Mouse (Mus musculus) forebrain, embryonic 12.5 days (tissue): ENCODE measurements around the gene Arpp21. TPM values are rescaled to one million over a fixed set of nuclear protein-coding genes. Genes with fewer than 3 reads are reported as not detected.

Source experiments
- ATAC-seq: fragments of 200-750 bp; cut with Nextera tagmentation; 2 replicates; pipeline ENCODE4 v1.8.0; 2017; ENCODE audit warnings: moderate TSS enrichment; ENCODE audit not compliant: low FRiP score
- H3K27ac ChIP-seq: fragments of 300-500 bp; sonication (generic); 2 replicates; pipeline ENCODE4 v1.5.1; 2016; ENCODE audit warnings: mild to moderate bottlenecking
- H3K27me3 ChIP-seq: fragments of 300-500 bp; sonication (generic); 2 replicates; pipeline ENCODE4 v1.6.1; 2016; ENCODE audit warnings: mild to moderate bottlenecking
- H3K36me3 ChIP-seq: fragments of 300-500 bp; sonication (generic); replicated peaks from 2 replicates; pipeline ENCODE4 v1.6.1; 2016; ENCODE audit warnings: mild to moderate bottlenecking
- H3K4me1 ChIP-seq: fragments of 300-500 bp; sonication (generic); 2 replicates; pipeline ENCODE4 v1.6.1; 2016
- H3K4me2 ChIP-seq: fragments of 300-500 bp; sonication (generic); 2 replicates; pipeline ENCODE4 v1.6.1; 2016; ENCODE audit warnings: mild to moderate bottlenecking, moderate library complexity
- H3K4me3 ChIP-seq: fragments of 300-500 bp; sonication (generic); replicated peaks from 2 replicates; pipeline ENCODE4 v1.5.1; 2016; ENCODE audit warnings: mild to moderate bottlenecking
- H3K9ac ChIP-seq: fragments of 300-500 bp; sonication (generic); 2 replicates; pipeline ENCODE4 v1.6.1; 2016; ENCODE audit warnings: mild to moderate bottlenecking
- H3K9me3 ChIP-seq: fragments of 300-500 bp; sonication (generic); 2 replicates; pipeline ENCODE4 v1.6.1; 2016
- WGBS: fragments of 180-500 bp; shearing (Covaris S2); methylation state at CpG from one replicate; pipeline ENCODE4 v1.1.7; 2016; 5-methylcytosine and 5-hydroxymethylcytosine counted together
- polyA plus RNA-seq: library from polyadenylated mRNA; unstranded; fragments of >200 nt; fragmentation: Nextera tagmentation; extraction: Ambion mirVana; gene quantifications from 2 replicates; pipeline ENCODE4 v1.2.1, GENCODE M21; 2016

Arpp21 gene
- 8.3 and 10.4 TPM in 2 replicates for polyA plus RNA-seq

- H3K4me3 ChIP-seq, result peak within 1 kb of the TSS; percentile 57
- H3K27me3 ChIP-seq, result peaks cover 60% of the 10 kb centered on the region
- H3K4me1 ChIP-seq, result peaks cover 16% of the 10 kb centered on the region
- no peaks in the 10 kb centered on the region for H3K36me3 ChIP-seq
- H3K27ac ChIP-seq, result peak within 1 kb of the TSS; percentile 69
- peak; percentile 75 for ATAC-seq
- peak within 1 kb of the TSS; percentile 95 for H3K4me2 ChIP-seq
- H3K9ac ChIP-seq, result peak within 1 kb of the TSS; percentile 71
- no peaks in the 10 kb centered on the region for H3K9me3 ChIP-seq
- WGBS, result 14% methylated on average over 16 of the region's 16 CpGs
Measured at GRCm38 (mm10) chr9:112235696-112236397, at the start of gene Arpp21. Gene Arpp21 (minus strand): TSS chr9:112235938.

GRCm38 (mm10) chr9:112272426-112272969 lies 36.8 kb upstream of the Arpp21 start:
- Histone ChIP-seq H3K36me3 (no peaks in the 10 kb centered on the region), H3K27ac (no peak overlapping the region), H3K27me3 (no peaks in the 10 kb centered on the region), H3K4me3 (no peak overlapping the region), H3K4me2 (no peak overlapping the region), H3K9me3 (no peaks in the 10 kb centered on the region), H3K9ac (no peak overlapping the region), H3K4me1 (no peaks in the 10 kb centered on the region)
- ATAC-seq, result no peak
- 80% methylated on average over 8 of the region's 8 CpGs for WGBS

GRCm38 (mm10) chr9:112264982-112265641 lies 29.4 kb upstream of the Arpp21 start:
- no peak for ATAC-seq
- Histone ChIP-seq H3K36me3 (no peaks in the 10 kb centered on the region), H3K4me1 (no peaks in the 10 kb centered on the region), H3K9me3 (no peaks in the 10 kb centered on the region), H3K4me2 (no peak overlapping the region), H3K27ac (no peak overlapping the region), H3K4me3 (no peak overlapping the region), H3K27me3 (no peaks in the 10 kb centered on the region), H3K9ac (no peak overlapping the region)
- 35% methylated on average over 4 of the region's 4 CpGs for WGBS

GRCm38 (mm10) chr9:112261986-112262901 lies 26.5 kb upstream of the Arpp21 start:
- H3K36me3 ChIP-seq, result no peaks in the 10 kb centered on the region
- H3K27me3 ChIP-seq, result no peaks in the 10 kb centered on the region
- no peak overlapping the region for H3K9ac ChIP-seq
- no peak for ATAC-seq
- 81% methylated on average over 16 of the region's 16 CpGs for WGBS
- no peak overlapping the region for H3K4me2 ChIP-seq
- no peaks in the 10 kb centered on the region for H3K9me3 ChIP-seq
- no peaks in the 10 kb centered on the region for H3K4me1 ChIP-seq
- H3K27ac ChIP-seq, result no peak overlapping the region
- H3K4me3 ChIP-seq, result no peak overlapping the region

- no peak for ATAC-seq
- 59% methylated on average over 2 of the region's 2 CpGs for WGBS
- H3K27ac ChIP-seq, result no peak overlapping the region
- no peaks in the 10 kb centered on the region for H3K9me3 ChIP-seq
- H3K4me2 ChIP-seq, result no peak overlapping the region
- no peak overlapping the region for H3K4me3 ChIP-seq
- no peak overlapping the region for H3K9ac ChIP-seq
- no peaks in the 10 kb centered on the region for H3K36me3 ChIP-seq
- no peaks in the 10 kb centered on the region for H3K4me1 ChIP-seq
- H3K27me3 ChIP-seq, result no peaks in the 10 kb centered on the region
Measured at GRCm38 (mm10) chr9:112261556-112261955, 25.8 kb upstream of the Arpp21 start.

- no peak overlapping the region for H3K9ac ChIP-seq
- 75% methylated on average over 2 of the region's 2 CpGs for WGBS
Measured at GRCm38 (mm10) chr9:112260696-112261095, 25.0 kb upstream of the Arpp21 start.

GRCm38 (mm10) chr9:112258560-112258959 lies 22.8 kb upstream of the Arpp21 start:
- H3K9me3 ChIP-seq, result no peaks in the 10 kb centered on the region
- no peak for ATAC-seq
- H3K27ac ChIP-seq, result no peak overlapping the region
- H3K27me3 ChIP-seq, result no peaks in the 10 kb centered on the region
- H3K9ac ChIP-seq, result no peak overlapping the region
- no peaks in the 10 kb centered on the region for H3K4me1 ChIP-seq
- no peak overlapping the region for H3K4me2 ChIP-seq
- no peaks in the 10 kb centered on the region for H3K36me3 ChIP-seq
- 89% methylated on average over 1 of the region's 1 CpGs for WGBS
- H3K4me3 ChIP-seq, result no peak overlapping the region

More at GRCm38 (mm10) chr9:112260696-112261095, 25.0 kb upstream of the Arpp21 start:
- H3K36me3 ChIP-seq, result no peaks in the 10 kb centered on the region
- H3K4me3 ChIP-seq, result no peak overlapping the region
- no peak overlapping the region for H3K27ac ChIP-seq
- H3K27me3 ChIP-seq, result no peaks in the 10 kb centered on the region
- no peak for ATAC-seq
- no peak overlapping the region for H3K4me2 ChIP-seq
- no peaks in the 10 kb centered on the region for H3K9me3 ChIP-seq
- no peaks in the 10 kb centered on the region for H3K4me1 ChIP-seq

GRCm38 (mm10) chr9:112255971-112256370 lies 20.2 kb upstream of the Arpp21 start:
- Histone ChIP-seq H3K27ac (no peak overlapping the region), H3K27me3 (no peaks in the 10 kb centered on the region), H3K36me3 (no peaks in the 10 kb centered on the region), H3K9ac (no peak overlapping the region), H3K9me3 (no peaks in the 10 kb centered on the region), H3K4me1 (no peaks in the 10 kb centered on the region), H3K4me2 (no peak overlapping the region), H3K4me3 (no peak overlapping the region)
- ATAC-seq, result no peak
- WGBS, result 73% methylated on average over 2 of the region's 2 CpGs

- Histone ChIP-seq H3K4me1 (no peaks in the 10 kb centered on the region), H3K27ac (no peak overlapping the region), H3K27me3 (no peaks in the 10 kb centered on the region), H3K9ac (no peak overlapping the region), H3K4me3 (no peak overlapping the region), H3K36me3 (no peaks in the 10 kb centered on the region), H3K4me2 (no peak overlapping the region), H3K9me3 (no peaks in the 10 kb centered on the region)
- no peak for ATAC-seq
- WGBS, result 69% methylated on average over 1 of the region's 1 CpGs
Measured at GRCm38 (mm10) chr9:112253730-112254129, 18.0 kb upstream of the Arpp21 start.

- Histone ChIP-seq H3K4me1 (no peaks in the 10 kb centered on the region), H3K4me3 (no peak overlapping the region), H3K27me3 (no peaks in the 10 kb centered on the region), H3K36me3 (no peaks in the 10 kb centered on the region), H3K4me2 (no peak overlapping the region), H3K27ac (no peak overlapping the region), H3K9ac (no peak overlapping the region), H3K9me3 (no peaks in the 10 kb centered on the region)
- 77% methylated on average over 3 of the region's 3 CpGs for WGBS
- no peak for ATAC-seq
Measured at GRCm38 (mm10) chr9:112251857-112252256, 16.1 kb upstream of the Arpp21 start.

GRCm38 (mm10) chr9:112251339-112251738 lies 15.6 kb upstream of the Arpp21 start:
- no peak overlapping the region for H3K4me3 ChIP-seq
- no peaks in the 10 kb centered on the region for H3K36me3 ChIP-seq
- no peak overlapping the region for H3K4me2 ChIP-seq
- no peaks in the 10 kb centered on the region for H3K27me3 ChIP-seq
- no peaks in the 10 kb centered on the region for H3K4me1 ChIP-seq
- no peaks in the 10 kb centered on the region for H3K9me3 ChIP-seq
- no peak for ATAC-seq
- no peak overlapping the region for H3K27ac ChIP-seq
- WGBS, result 91% methylated on average over 5 of the region's 5 CpGs
- H3K9ac ChIP-seq, result no peak overlapping the region

GRCm38 (mm10) chr9:112249753-112250152 lies 14.0 kb upstream of the Arpp21 start:
- 81% methylated on average over 4 of the region's 4 CpGs for WGBS
- Histone ChIP-seq H3K36me3 (no peaks in the 10 kb centered on the region), H3K27ac (no peak overlapping the region), H3K9me3 (no peaks in the 10 kb centered on the region), H3K27me3 (no peaks in the 10 kb centered on the region), H3K9ac (no peak overlapping the region), H3K4me2 (no peak overlapping the region), H3K4me3 (no peak overlapping the region), H3K4me1 (no peaks in the 10 kb centered on the region)
- ATAC-seq, result no peak
